Comparison of ENCODE assay signal across 18 mouse cellular contexts in the genomic region with DNA sequence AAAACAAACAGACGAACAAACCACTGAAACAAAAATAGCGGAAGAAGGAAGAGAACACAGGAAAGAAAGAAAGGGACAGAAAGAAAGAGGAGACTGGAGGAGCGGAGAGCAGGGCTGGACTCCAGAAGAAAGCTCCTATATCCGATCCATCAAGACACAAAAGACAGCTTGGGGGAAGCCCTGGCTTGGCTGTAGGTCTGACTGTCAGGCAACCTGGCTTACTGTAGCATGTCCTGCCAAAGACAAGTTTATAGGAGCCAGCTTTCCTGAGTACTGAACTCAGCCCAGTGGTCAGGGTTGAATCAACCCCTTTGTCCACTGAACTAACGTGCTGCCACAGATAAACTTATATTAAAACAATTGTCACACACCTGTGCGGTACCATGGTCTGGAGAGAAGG. TPM values are rescaled to one million over a fixed set of nuclear protein-coding genes. Genes with fewer than 3 reads are reported as not detected.
"Had no signal": no experiment of that assay in that cellular context is flagged by ENCODE, and none has a peak within 500 bp of the region (broad histone marks: within the 10 kb centered on the region; RNA-seq: fewer than 3 reads in every experiment).

No protein-coding gene starts in this region.

- H3K9ac ChIP-seq: intestine, embryonic 15.5 days; liver, embryonic 13.5 days; liver, postnatal 0 days; lung, embryonic 15.5 days; midbrain, embryonic 12.5 days; neural tube, embryonic 15.5 days had no signal

- H3K9me3 ChIP-seq: intestine, embryonic 15.5 days; limb, embryonic 12.5 days; liver, embryonic 13.5 days; lung, embryonic 15.5 days; midbrain, embryonic 12.5 days; neural tube, embryonic 15.5 days had no signal

- H3K4me3 ChIP-seq: intestine, embryonic 15.5 days; limb, embryonic 12.5 days; liver, embryonic 13.5 days; lung, embryonic 15.5 days; midbrain, embryonic 12.5 days; neural tube, embryonic 15.5 days had no signal

- H3K36me3 ChIP-seq: intestine, embryonic 15.5 days; limb, embryonic 12.5 days; liver, embryonic 13.5 days; lung, embryonic 15.5 days; midbrain, embryonic 12.5 days; neural tube, embryonic 15.5 days had no signal

- ATAC-seq: intestine, embryonic 15.5 days; liver, postnatal 0 days; midbrain, embryonic 16.5 days had no signal

- H3K4me2 ChIP-seq: intestine, embryonic 15.5 days; limb, embryonic 12.5 days; liver, embryonic 13.5 days; lung, embryonic 15.5 days; midbrain, embryonic 12.5 days; neural tube, embryonic 15.5 days had no signal

- DNase-seq: kidney, postnatal 10 days; kidney, postnatal 4 days; layer of hippocampus, adult 9-11 months; liver; liver, embryonic 13.5 days; liver, postnatal 0 days; lung, postnatal 14 days; right cerebral cortex, postnatal 4 days; spleen, adult 18-20 months; thymus, adult 2 months; thymus, postnatal 36 days had no signal

- H3K27me3 ChIP-seq: intestine, embryonic 15.5 days; limb, embryonic 12.5 days; liver, embryonic 13.5 days; lung, embryonic 15.5 days; midbrain, embryonic 12.5 days; neural tube, embryonic 15.5 days had no signal

- H3K27ac ChIP-seq: intestine, embryonic 15.5 days; limb, embryonic 12.5 days; liver, embryonic 13.5 days; lung, embryonic 15.5 days; midbrain, embryonic 12.5 days had no signal

RNA-seq across cellular contexts. Expression of a gene that starts 9.8 kb away (rescaled TPM):
- total RNA-seq: megakaryocyte-erythroid progenitor cell, adult 5-6 weeks had no signal
- polyA plus RNA-seq: liver, embryonic 13.5 days had no signal
